Mouse (Mus musculus) thymus, postnatal 4 days (tissue): ENCODE results near the gene 4930564D02Rik.
A peak's percentile ranks its signal among the peaks of the same experiment; 100 is the strongest.

Experiments used
- DNase-seq: peaks from one replicate; pipeline ENCODE4 v3.0.0; 2021

The 4930564D02Rik gene

GRCm38 (mm10) chr3:105114269-105114668 is 47.6 kb downstream of the 4930564D02Rik start:
- DNase-seq, result peak; percentile 88

DNA sequence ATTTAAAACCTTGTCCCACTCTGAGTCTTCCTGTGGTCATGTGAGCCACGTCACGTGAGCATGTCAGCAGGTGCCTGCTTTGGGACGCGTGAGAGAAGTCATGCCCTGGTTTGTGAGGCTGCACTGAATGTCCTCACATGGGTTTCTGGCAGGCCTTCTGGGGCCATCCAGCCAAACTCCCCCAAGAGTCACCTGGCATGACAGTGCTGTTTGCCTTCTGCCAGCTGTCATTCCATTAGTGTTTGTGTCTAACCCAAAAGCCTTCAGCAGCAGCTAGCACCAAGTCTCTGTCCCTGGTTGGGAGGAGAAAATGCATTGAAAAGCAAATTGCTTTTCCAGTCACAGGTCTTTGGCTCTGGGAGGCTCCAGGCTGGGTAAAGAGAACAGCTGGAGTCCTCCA is 50.0 kb downstream of the 4930564D02Rik start:
- no peak for DNase-seq

DNA sequence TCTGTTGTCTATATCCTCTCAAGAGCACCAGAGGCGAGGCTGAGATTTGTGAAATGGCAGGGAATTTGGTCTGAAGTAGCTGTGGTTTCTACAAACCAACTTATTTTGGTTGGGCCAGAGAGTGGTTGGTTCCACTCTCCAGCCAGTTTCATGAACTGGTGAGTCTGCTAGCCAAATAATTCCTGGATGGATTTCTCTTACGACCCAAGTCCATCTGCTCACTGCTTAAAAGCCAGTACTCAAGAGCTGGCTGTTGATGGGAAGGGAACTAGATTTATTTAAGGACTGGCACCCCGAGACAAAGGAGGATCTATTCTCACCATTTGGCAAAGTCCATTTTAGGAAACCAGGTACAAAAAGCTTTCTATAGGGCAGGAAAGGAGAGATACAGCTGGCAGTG is 57.1 kb downstream of the 4930564D02Rik start:
- no peak for DNase-seq

DNA sequence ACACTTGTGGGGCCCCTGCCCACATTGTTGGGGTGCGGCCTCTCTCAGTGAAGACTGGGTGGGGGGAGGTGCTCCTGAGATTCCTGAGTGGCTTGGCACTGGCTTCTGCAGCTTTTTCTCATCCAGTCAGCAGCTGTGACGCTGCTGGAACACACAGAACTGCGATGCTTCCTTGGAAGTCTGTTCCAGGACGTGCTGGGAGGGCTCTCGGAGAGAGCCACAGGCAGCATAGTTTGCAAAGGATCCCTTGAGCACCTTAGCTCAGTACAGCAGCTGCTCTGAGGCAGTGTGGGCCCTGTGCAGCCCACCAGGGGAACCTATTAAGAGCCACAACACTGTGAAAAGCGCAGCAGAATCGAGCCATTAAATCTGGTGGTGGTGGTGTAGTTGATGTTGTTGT is 61.2 kb downstream of the 4930564D02Rik start:
- no peak for DNase-seq
